Mouse (Mus musculus): ENCODE results near the gene Foxd1. TPM values are rescaled to one million over a fixed set of nuclear protein-coding genes. Genes with fewer than 3 reads are reported as not detected.

The Foxd1 gene
- total and polyA plus RNA-seq, 3 experiments: not detected

- Histone ChIP-seq H3K27me3 (replicated peaks) (no peaks in the 10 kb centered on the region), H3K4me2 (ENCODE audit: insufficient read depth, low read depth, poor library complexity, severe bottlenecking) (no peak overlapping the region), H3K9me3 (replicated peaks; ENCODE audit: low read length) (no peaks in the 10 kb centered on the region), H3K4me3 (replicated peaks in 1 of 3; ENCODE audit: low read depth in 2 of 3, low read length in 2 of 3, poor library complexity in 1 of 3) (no peak overlapping the region), H3K27ac (ENCODE audit: insufficient read depth, low read depth) (no peak overlapping the region), H3K4me1 (ENCODE audit: control insufficient read depth in 1 of 2, insufficient read depth in 2 of 2) (peaks cover 5 to 19% of the 10 kb centered on the region in 2 experiments), H3K36me3 (replicated peaks in 1 of 2; ENCODE audit: control insufficient read depth in 1 of 2, insufficient read depth in 1 of 2, low read length in 1 of 2) (no peaks in the 10 kb centered on the region), H3K9ac (ENCODE audit: insufficient read depth, low read depth) (no peak overlapping the region), H3K79me2 (replicated peaks; ENCODE audit: control insufficient read depth, extremely low read depth, insufficient read depth, poor library complexity, severe bottlenecking) (no peaks in the 10 kb centered on the region; the same call in 1 of the 2 replicates)
- DNase-seq (ENCODE audit: extremely low read depth): no peak
- dilution Hi-C loops (cut with MboI; ENCODE audit: extremely low pct_ligation_motif_present, extremely low pct_unique_long_range_greater_than_20kb, low sequenced_read_pairs) (no loop called here), in situ Hi-C loops (cut with MboI; ENCODE audit: low pct_ligation_motif_present, low pct_unique_long_range_greater_than_20kb, low sequenced_read_pairs) (no loop called here)
- TF ChIP-seq TBP (conservative IDR thresholded peaks at IDR 0.05; ENCODE audit: low read depth, low read length): no peak
- TF ChIP-seq IRF4 (IDR thresholded peaks at IDR 0.05; ENCODE audit: low read depth, low read length): no peak
- TF ChIP-seq UBTF (IDR thresholded peaks at IDR 0.05; ENCODE audit: low read depth, low read length): no peak
- no peak for TF ChIP-seq NELFE (IDR thresholded peaks at IDR 0.05; ENCODE audit: low read depth, low read length)
- no peak for TF ChIP-seq EP300 (IDR thresholded peaks at IDR 0.05; ENCODE audit: low read length)
- no peak for TF ChIP-seq MAFK (IDR thresholded peaks at IDR 0.05; ENCODE audit: insufficient replicate concordance, low read length)
- no peak for TF ChIP-seq GABPA (IDR thresholded peaks at IDR 0.05; ENCODE audit: insufficient replicate concordance, low read depth, low read length)
- TF ChIP-seq JUN (IDR thresholded peaks at IDR 0.05; ENCODE audit: insufficient read depth, low read depth, low read length): no peak
- TF ChIP-seq RAD21 (IDR thresholded peaks at IDR 0.05; ENCODE audit: low read depth, low read length): no peak
- TF ChIP-seq JUND (conservative IDR thresholded peaks at IDR 0.05; ENCODE audit: low read depth, low read length): no peak
- no peak for TF ChIP-seq CHD1 (IDR thresholded peaks at IDR 0.05; ENCODE audit: low read depth, low read length)
- TF ChIP-seq BHLHE40 (IDR thresholded peaks at IDR 0.05; ENCODE audit: low read depth, low read length): no peak
These were observed 20.5 kb downstream of the Foxd1 start for GRCm38 (mm10) chr13:98374560-98374959.

GRCm38 (mm10) chr13:98374979-98375378 lies 20.9 kb downstream of the Foxd1 start:
- dilution Hi-C loops (cut with MboI; ENCODE audit: extremely low pct_ligation_motif_present, extremely low pct_unique_long_range_greater_than_20kb, low sequenced_read_pairs): no loop called here
- in situ Hi-C loops (cut with MboI; ENCODE audit: low pct_ligation_motif_present, low pct_unique_long_range_greater_than_20kb, low sequenced_read_pairs): no loop called here
- H3K36me3 ChIP-seq (replicated peaks in 1 of 2; ENCODE audit: control insufficient read depth in 1 of 2, insufficient read depth in 1 of 2, low read length in 1 of 2): no peaks in the 10 kb centered on the region
- H3K9me3 ChIP-seq (replicated peaks; ENCODE audit: low read length): no peaks in the 10 kb centered on the region
- no peak overlapping the region for H3K4me2 ChIP-seq (ENCODE audit: insufficient read depth, low read depth, poor library complexity, severe bottlenecking)
- no peak for DNase-seq (ENCODE audit: extremely low read depth)
- H3K79me2 ChIP-seq (replicated peaks; ENCODE audit: control insufficient read depth, extremely low read depth, insufficient read depth, poor library complexity, severe bottlenecking): no peaks in the 10 kb centered on the region; the same call in 1 of the 2 replicates
- H3K9ac ChIP-seq (ENCODE audit: insufficient read depth, low read depth): no peak overlapping the region
- H3K4me1 ChIP-seq (ENCODE audit: control insufficient read depth in 1 of 2, insufficient read depth in 2 of 2): peaks cover 5 to 15% of the 10 kb centered on the region in 2 experiments; a peak in 3 of 4 replicates
- H3K27ac ChIP-seq (ENCODE audit: insufficient read depth, low read depth): no peak overlapping the region
- H3K27me3 ChIP-seq (replicated peaks): no peaks in the 10 kb centered on the region
- TF ChIP-seq NRF1 (IDR thresholded peaks at IDR 0.05; ENCODE audit: low read depth, low read length) (no peak), MYC (IDR thresholded peaks at IDR 0.05; ENCODE audit: low read depth, low read length) (no peak), USF1 (IDR thresholded peaks at IDR 0.05; ENCODE audit: low read depth, low read length) (no peak), TBP (conservative IDR thresholded peaks at IDR 0.05; ENCODE audit: low read depth, low read length) (no peak), ETS1 (conservative IDR thresholded peaks at IDR 0.05; ENCODE audit: low read depth, low read length) (no peak)
- no peak overlapping the region for H3K4me3 ChIP-seq (replicated peaks in 1 of 3; ENCODE audit: low read depth in 2 of 3, low read length in 2 of 3, poor library complexity in 1 of 3)
